Mouse (Mus musculus) ovary, postnatal 14 days (tissue): Measurements from ENCODE around the gene Tcf12.

Source experiments
- DNase-seq: peaks from one replicate; pipeline ENCODE4 v3.0.0; 2022; ENCODE audit warnings: low spot score

Tcf12 gene

GRCm38 (mm10) chr9:72085017-72085416 lies 26.7 kb downstream of the Tcf12 start:
- DNase-seq = no peak

GRCm38 (mm10) chr9:72084131-72084530 lies 27.5 kb downstream of the Tcf12 start:
- no peak for DNase-seq

- DNase-seq = no peak
Measured at GRCm38 (mm10) chr9:72076158-72076557, 35.5 kb downstream of the Tcf12 start.

- no peak for DNase-seq
Measured at GRCm38 (mm10) chr9:72066151-72066550, 45.5 kb downstream of the Tcf12 start.

- DNase-seq = no peak
Measured at GRCm38 (mm10) chr9:72053144-72053543, 58.5 kb downstream of the Tcf12 start.

GRCm38 (mm10) chr9:72040156-72040555 lies 71.5 kb downstream of the Tcf12 start:
- DNase-seq = no peak

GRCm38 (mm10) chr9:72039369-72039768 lies 72.3 kb downstream of the Tcf12 start:
- no peak for DNase-seq

GRCm38 (mm10) chr9:72037059-72037516 lies 74.6 kb downstream of the Tcf12 start:
- no peak for DNase-seq

GRCm38 (mm10) chr9:72036257-72036656 lies 75.4 kb downstream of the Tcf12 start:
- DNase-seq = no peak

- no peak for DNase-seq
Measured at GRCm38 (mm10) chr9:72033271-72033670, 78.4 kb downstream of the Tcf12 start.

- DNase-seq = no peak
Measured at GRCm38 (mm10) chr9:72030274-72030673, 81.4 kb downstream of the Tcf12 start.

GRCm38 (mm10) chr9:72029601-72030000 lies 82.1 kb downstream of the Tcf12 start:
- no peak for DNase-seq

GRCm38 (mm10) chr9:72023274-72023673 lies 88.4 kb downstream of the Tcf12 start:
- no peak for DNase-seq

GRCm38 (mm10) chr9:72021512-72021911 lies 90.2 kb downstream of the Tcf12 start:
- no peak for DNase-seq

GRCm38 (mm10) chr9:72016021-72016420 lies 95.7 kb downstream of the Tcf12 start:
- DNase-seq = no peak

- DNase-seq = no peak
Measured at GRCm38 (mm10) chr9:72014585-72015381, 96.9 kb downstream of the Tcf12 start.

- no peak for DNase-seq
Measured at GRCm38 (mm10) chr9:72013541-72013940, 98.1 kb downstream of the Tcf12 start.

GRCm38 (mm10) chr9:72008634-72009033 lies 103.0 kb downstream of the Tcf12 start:
- no peak for DNase-seq

GRCm38 (mm10) chr9:71991147-71991546 lies 120.5 kb downstream of the Tcf12 start:
- no peak for DNase-seq

- DNase-seq = no peak
Measured at GRCm38 (mm10) chr9:71990376-71990775, 121.3 kb downstream of the Tcf12 start.

- no peak for DNase-seq
Measured at GRCm38 (mm10) chr9:71989663-71990062, 122.0 kb downstream of the Tcf12 start.

- DNase-seq = no peak
Measured at GRCm38 (mm10) chr9:71986716-71987115, 125.0 kb downstream of the Tcf12 start.

GRCm38 (mm10) chr9:71982826-71983225 lies 128.8 kb downstream of the Tcf12 start:
- no peak for DNase-seq

- no peak for DNase-seq
Measured at GRCm38 (mm10) chr9:71981071-71981470, 130.6 kb downstream of the Tcf12 start.
